Mouse (Mus musculus): ENCODE data around the gene Cdc40.

DNA sequence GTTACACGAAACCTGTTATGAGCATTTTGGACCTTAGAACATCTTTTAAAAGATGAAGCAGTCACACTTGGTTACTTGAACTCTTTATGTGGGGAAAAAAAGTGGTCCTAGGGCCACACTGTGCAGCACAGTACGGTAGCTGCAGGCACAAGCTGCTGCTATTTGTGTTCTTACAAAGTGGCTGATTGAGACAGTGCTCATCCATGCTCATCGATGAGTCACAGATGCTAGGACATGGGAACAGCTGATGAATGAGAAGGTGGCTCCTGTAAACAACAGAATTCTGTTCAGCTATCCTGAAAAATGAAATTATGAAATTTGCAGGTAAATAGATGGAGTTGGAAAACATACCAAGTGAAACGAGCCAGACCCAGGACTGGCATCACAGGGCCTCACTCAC, 55.4 kb downstream of the Cdc40 start:
- TF ChIP-seq CEBPB (IDR thresholded peaks at IDR 0.05; ENCODE audit: insufficient read depth, poor library complexity, severe bottlenecking) (no peak), POLR2A (IDR thresholded peaks at IDR 0.05; ENCODE audit: insufficient read length, low read depth) (no peak), POLR2AphosphoS2 (IDR thresholded peaks at IDR 0.05; ENCODE audit: insufficient read length, low read depth) (no peak), TCF12 (IDR thresholded peaks at IDR 0.05; ENCODE audit: insufficient read depth, poor library complexity, severe bottlenecking) (no peak), MYOG (IDR thresholded peaks at IDR 0.05; ENCODE audit: control insufficient read depth in 1 of 3, insufficient read depth in 1 of 3, insufficient read length in 2 of 3, low read depth in 2 of 3) (no peak), REST (IDR thresholded peaks at IDR 0.05; ENCODE audit: insufficient read depth, insufficient read length) (no peak)

Measured in myocyte (in vitro differentiated cells).